Mouse (Mus musculus): Measurements from ENCODE around the gene Etnk1.
A peak's percentile ranks its signal among the peaks of the same experiment; 100 is the strongest.
"Not testable (repeated sequence)": the region's sequence is repeated elsewhere in the genome, so short reads cannot be mapped to it uniquely, and the experiment has no call there.

The Etnk1 gene

GRCm38 (mm10) chr6:143166452-143167357, at the start of gene Etnk1:
Gene Etnk1, plus strand, starts transcription at chr6:143167221.
- peak; percentile 95 for DNase-seq (ENCODE audit: low spot score)

DNA sequence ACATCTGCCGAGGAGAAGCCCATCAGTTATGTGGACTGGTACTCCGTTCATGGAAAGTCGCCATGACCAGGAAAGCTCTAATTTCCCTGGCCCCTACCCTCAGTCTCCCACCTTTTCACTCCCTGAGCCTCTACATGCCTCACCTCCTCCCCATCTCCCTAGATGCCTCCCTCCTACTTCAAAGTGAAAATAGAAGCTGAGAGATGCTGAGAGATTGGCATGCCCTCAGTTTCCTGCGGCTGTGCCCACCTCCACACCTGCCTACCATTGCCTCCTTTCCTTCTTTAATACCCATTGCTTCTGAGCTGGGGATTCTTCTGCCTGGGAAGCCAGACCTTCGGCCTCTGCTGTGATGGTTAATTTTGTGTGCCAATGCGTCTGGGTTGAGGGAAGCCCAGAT, 47.7 kb upstream of the Etnk1 start:
- DNase-seq (ENCODE audit: low spot score): no peak

DNA sequence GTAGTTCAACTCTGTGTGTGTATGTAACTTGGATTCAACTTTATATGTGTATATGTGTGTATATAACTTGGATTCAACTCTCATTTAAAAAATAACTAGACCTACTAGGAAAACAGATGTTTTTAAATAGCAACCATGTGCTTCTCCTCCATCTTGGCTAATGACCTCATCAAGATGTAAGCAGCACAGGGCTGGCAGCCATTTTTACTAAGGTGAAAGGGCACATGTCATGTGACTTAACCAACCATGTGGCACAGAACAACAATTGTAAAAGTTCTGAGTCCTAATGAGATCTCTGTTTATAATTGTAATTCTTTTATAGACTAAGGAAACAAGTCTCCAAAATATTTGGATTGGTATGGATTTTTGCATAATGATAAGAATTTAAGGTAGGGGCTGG, 41.3 kb upstream of the Etnk1 start:
- DNase-seq (ENCODE audit: low spot score): no peak

- no peak for DNase-seq (ENCODE audit: low spot score)
Observed at GRCm38 (mm10) chr6:143129466-143129865, 37.6 kb upstream of the Etnk1 start.

DNA sequence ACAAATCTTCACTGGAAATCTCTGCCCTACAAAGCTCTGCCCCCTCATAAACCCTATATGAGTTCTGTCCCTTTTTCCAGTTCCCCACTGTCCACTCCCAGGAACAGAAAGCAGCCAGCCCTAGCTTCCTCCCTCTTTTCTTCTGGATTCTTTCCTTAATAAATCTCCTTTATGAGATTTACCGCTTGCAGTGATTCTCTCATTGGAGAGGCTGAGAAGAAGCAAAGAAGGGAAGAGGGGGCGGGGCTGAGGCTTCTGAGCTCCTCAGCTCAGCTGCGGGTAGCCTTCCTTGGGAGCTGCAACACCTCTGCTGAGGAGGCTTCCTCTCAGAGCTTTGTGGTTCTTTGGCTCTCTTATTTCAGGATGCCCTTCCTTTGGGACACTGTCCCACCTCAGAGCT, 37.1 kb upstream of the Etnk1 start:
- DNase-seq (ENCODE audit: low spot score): no peak

DNA sequence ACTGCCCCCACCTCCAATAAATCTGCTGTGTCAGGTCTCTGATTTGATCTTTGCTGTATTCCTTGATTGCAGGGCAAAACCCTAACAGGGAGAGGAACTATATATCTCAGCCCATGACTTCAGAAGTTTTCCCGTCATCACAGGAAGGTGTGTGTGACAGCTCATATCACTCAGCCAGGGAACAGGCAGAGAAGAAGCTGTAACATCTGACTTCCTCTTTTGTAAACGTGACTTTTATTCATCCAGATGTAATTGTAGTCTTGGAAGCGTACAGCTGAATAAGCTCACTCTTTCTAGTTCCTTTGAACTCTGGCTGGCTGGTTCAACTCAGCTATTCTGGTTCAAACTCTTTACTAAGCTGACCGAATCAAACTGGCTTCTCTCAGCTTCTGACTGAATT, 36.6 kb upstream of the Etnk1 start:
- no peak for DNase-seq (ENCODE audit: low spot score)

DNA sequence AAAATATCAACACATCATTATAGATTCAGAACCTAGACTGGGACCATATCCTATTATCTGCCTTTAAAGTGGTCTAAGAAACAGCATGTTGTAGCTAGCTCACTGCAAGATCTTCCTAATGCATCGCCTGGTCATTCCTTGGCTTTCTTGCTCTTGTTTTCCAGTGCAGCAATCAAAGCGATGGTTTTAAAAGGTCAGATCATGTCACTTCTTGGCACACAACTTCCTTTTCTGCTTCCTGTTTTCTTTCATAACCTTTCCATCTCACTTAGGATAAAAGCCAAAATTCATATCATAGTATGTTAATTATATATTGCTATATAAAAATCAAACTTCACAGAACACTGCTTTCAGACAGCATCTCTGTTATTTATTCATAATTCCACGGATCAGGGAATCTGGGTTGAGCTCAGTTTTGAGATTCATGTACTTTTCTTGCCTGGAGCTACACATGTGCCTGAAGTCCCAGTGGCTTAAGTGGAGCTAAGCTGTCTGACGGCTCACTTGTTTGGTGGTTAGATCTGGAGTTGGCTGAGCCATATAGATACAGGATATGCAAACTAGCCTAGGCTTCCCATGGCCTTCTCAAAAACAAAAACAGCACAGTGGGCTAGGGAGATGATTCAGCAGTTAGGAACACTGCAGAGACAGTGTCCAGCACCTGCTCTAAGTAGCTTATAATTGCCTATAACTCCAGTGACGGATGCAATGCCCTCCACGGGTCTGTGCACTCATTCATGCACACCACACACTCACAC, 34.9 kb upstream of the Etnk1 start:
- no peak for DNase-seq (ENCODE audit: low spot score)

GRCm38 (mm10) chr6:143133150-143133549, 33.9 kb upstream of the Etnk1 start:
- no peak for DNase-seq (ENCODE audit: low spot score)

DNA sequence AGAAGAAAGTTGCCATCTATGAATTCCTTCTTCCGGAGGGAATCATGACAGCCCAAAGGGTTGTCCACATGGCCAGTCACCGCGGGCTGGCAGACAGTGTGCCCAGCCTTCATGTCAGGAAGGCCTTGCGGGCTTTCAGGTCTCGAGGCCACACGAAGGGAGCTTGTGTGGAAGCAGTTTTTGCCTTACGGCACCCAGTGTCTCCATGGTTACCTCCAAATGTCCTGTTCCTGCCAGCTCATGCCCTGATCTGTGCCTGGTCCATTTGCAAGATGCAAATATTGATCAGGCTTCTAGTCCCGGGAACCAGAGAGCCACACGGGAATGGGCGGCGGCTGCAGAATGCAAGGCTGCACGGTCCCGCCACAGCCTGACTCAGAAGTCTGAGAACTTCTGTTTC, 31.9 kb upstream of the Etnk1 start:
- no peak for DNase-seq (ENCODE audit: low spot score)

GRCm38 (mm10) chr6:143136688-143137087, 30.3 kb upstream of the Etnk1 start:
- DNase-seq (ENCODE audit: low spot score): no peak

DNA sequence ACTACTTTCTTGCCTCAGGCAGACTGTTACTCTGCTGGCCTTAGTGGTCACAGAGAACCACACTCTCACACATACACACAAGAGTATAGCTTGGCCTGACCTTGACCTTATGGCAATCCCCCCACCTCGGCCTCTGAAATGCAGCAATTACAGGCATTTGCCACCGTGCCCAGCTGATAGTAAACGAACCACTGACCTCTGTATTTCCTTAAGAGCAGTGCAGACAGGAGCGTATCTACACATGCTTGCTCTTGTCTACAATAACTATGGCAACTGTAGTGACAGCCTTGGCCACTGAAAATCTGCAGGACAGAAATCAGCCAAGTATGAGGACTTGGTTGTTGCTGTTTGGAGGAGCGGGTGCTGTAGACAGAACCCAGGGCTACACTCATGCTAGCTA, 29.7 kb upstream of the Etnk1 start:
- DNase-seq (ENCODE audit: low spot score): no peak

GRCm38 (mm10) chr6:143139417-143139816, 27.6 kb upstream of the Etnk1 start:
- no peak for DNase-seq (ENCODE audit: low spot score)

- no peak for DNase-seq (ENCODE audit: low spot score)
Observed at GRCm38 (mm10) chr6:143140884-143141283, 26.1 kb upstream of the Etnk1 start.

GRCm38 (mm10) chr6:143141624-143142592, 25.1 kb upstream of the Etnk1 start:
- not testable (repeated sequence) for DNase-seq (ENCODE audit: low spot score)

DNA sequence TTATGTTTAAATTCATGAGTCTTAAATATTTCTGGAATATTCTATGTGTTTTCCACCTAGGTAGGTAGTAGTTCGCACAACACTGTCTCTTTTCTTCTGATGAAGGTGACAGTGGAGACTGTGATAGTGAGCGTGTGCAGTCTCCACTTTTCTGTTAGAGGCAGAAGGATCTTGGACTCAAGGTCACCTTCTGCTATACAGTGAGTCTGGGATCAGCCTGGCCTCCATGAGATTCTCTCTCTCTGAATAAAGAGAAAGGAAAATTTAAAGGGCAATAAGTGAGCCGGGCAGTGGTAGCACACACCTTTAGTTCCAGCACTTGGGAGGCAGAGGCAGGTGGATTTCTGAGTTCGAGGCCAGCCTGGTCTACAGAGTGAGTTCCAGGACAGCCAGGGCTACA, 24.2 kb upstream of the Etnk1 start:
- DNase-seq (ENCODE audit: low spot score): no peak

GRCm38 (mm10) chr6:143143321-143143720, 23.7 kb upstream of the Etnk1 start:
- no peak for DNase-seq (ENCODE audit: low spot score)

DNA sequence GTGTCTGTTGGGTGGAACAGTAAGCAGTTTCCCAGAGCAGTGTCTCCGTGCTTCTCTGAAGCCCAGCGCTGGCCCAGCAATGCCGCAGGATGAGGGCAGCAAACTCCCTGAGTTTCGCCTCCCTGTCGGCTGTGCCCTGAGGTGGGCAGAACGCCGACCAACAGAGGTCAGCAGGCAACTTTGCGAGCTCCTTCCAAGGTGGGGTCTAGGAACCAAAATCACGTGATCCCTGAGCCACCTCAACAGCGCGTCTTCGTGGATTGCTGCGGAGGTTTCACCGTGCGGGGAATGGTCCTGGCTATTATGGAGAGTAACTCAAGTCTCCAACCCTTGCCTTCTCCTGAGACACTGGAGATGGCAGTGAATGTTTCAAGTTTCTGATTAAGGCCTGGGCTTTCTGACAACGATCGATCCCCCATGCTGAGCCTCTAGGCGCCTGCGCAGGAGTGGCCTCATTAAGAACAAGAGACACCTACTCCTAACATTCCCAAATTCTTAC, 23.2 kb upstream of the Etnk1 start:
- no peak for DNase-seq (ENCODE audit: low spot score)

- DNase-seq (ENCODE audit: low spot score): no peak
Observed at GRCm38 (mm10) chr6:143144556-143144955, 22.5 kb upstream of the Etnk1 start.

GRCm38 (mm10) chr6:143145051-143145450, 22.0 kb upstream of the Etnk1 start:
- no peak for DNase-seq (ENCODE audit: low spot score)

GRCm38 (mm10) chr6:143146756-143147155, 20.3 kb upstream of the Etnk1 start:
- DNase-seq (ENCODE audit: low spot score): peak; percentile 31

DNA sequence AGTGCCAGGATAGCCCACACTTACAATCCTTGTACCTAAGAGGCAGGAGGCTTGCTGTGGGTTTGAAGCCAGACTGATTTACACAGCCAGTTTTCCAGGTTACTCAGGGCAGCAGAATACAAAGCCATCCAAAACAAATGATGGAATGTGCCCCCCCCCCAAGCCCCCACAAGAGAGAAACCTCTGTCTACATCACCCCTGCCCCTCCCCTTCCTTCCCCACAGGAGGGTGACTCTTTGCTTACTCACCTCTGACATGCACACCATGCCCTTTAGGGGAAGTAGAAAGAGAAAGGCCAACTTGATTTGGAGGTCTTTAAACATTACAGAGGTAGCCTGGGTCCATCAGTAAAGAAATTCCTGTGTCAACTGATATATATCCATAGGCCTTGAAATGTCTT, 18.2 kb upstream of the Etnk1 start:
- DNase-seq (ENCODE audit: low spot score): no peak

DNA sequence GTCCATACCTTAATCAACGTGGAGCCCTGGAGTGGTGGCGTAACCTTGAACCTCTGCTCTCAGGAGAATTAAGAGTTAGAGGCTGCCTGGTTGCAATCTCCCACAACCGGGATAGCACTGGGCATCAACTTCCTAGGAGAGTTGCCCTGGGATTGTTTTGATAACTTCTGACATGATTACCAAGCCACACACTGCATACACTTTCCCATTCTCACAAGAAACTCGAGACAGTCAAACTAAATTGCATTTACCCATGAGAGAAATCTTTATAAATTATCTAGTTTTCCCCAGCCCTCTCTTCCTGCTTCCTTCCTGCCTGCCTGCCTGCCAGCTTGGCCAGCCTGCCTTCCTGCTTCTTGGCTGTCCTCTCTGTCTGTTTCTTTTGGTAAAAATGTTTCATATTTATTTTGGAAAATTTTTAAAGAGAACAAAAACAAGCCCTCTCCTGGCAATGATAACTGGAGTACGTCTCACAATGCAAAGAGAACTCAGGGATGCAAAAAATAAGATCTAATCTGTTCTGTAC, 17.2 kb upstream of the Etnk1 start:
- no peak for DNase-seq (ENCODE audit: low spot score)
